In the genomic region with DNA sequence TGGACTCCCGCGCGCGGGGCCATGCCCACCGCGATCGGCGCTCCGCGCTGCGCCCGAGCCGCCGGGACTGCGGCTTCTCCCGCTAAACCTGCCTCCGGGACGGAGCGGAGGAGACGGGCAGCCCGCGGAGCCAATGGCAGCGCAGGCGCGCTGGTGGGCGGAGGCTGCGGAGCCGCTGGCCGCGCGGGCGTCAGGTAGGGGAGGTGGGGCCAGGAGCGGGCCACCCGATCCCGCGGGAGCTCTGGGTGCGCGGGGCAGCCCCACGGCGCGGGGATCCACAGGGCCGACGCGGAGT, we compare ENCODE assay signal across 8 mouse cellular contexts. TPM values are rescaled to one million over a fixed set of nuclear protein-coding genes. Genes with fewer than 3 reads are reported as not detected.
DNase-seq lines count a peak whose midpoint lies in the region; ATAC-seq and TF ChIP-seq lines count a peak whose summit lies in the region.

Gene Mast4, minus strand, starts transcription at position 106 of the 295 bp plus-strand sequence.

- H3K27ac ChIP-seq in embryonic facial prominence, embryonic 13.5 days, result no peak within 1 kb of the TSS
- no peak within 1 kb of the TSS for H3K27ac ChIP-seq in kidney, adult 2 months (ENCODE audit: insufficient read depth, low read depth, low read length)
- no peak within 1 kb of the TSS for H3K27ac ChIP-seq in limb, embryonic 12.5 days
- peak within 1 kb of the TSS; percentile 53; the same call in 1 of the 2 replicates for H3K27ac ChIP-seq in midbrain, embryonic 15.5 days
- H3K27ac ChIP-seq in stomach, embryonic 15.5 days, result no peak within 1 kb of the TSS

- ATAC-seq in embryonic facial prominence, embryonic 13.5 days (ENCODE audit: insufficient number of reproducible peaks, insufficient read depth, low FRiP score, low TSS enrichment, low read depth), result peak; percentile 90
- ATAC-seq in limb, embryonic 12.5 days (ENCODE audit: insufficient number of reproducible peaks, insufficient read depth, low FRiP score, low TSS enrichment, low read depth), result peak; percentile 90
- peak; percentile 98 for ATAC-seq in midbrain, embryonic 15.5 days (replicated peaks)
- ATAC-seq in stomach, embryonic 15.5 days (ENCODE audit: insufficient read depth, low FRiP score, low read depth), result peak; percentile 92

- no peak for TF ChIP-seq CTCF in kidney, adult 2 months (conservative IDR thresholded peaks at IDR 0.05; ENCODE audit: insufficient read depth, insufficient read length, low read depth, low read length)

- DNase-seq in layer of hippocampus, adult 11-12 months (ENCODE audit: low spot score), result peak; percentile 76
- DNase-seq in layer of hippocampus, adult 9-10 months (ENCODE audit: low spot score), result no peak
- DNase-seq in heart, adult 8-10 months (ENCODE audit: low spot score), result peak; percentile 78
- peak; percentile 95 for DNase-seq in kidney, adult 2 months

- H3K4me1 ChIP-seq in embryonic facial prominence, embryonic 13.5 days, result peaks cover 17% of the 10 kb centered on the region
- H3K4me1 ChIP-seq in kidney, adult 2 months (ENCODE audit: control insufficient read depth, insufficient read depth, low read length), result peaks cover 5% of the 10 kb centered on the region; the same call in 1 of the 2 replicates
- peaks cover 17% of the 10 kb centered on the region for H3K4me1 ChIP-seq in limb, embryonic 12.5 days (replicated peaks)
- peaks cover 24% of the 10 kb centered on the region for H3K4me1 ChIP-seq in midbrain, embryonic 15.5 days
- peaks cover 3% of the 10 kb centered on the region for H3K4me1 ChIP-seq in stomach, embryonic 15.5 days

- H3K9ac ChIP-seq in embryonic facial prominence, embryonic 13.5 days, result peak within 1 kb of the TSS; percentile 71
- H3K9ac ChIP-seq in limb, embryonic 12.5 days (replicated peaks), result peak within 1 kb of the TSS; percentile 69
- H3K9ac ChIP-seq in midbrain, embryonic 15.5 days, result peak within 1 kb of the TSS; percentile 61
- peak within 1 kb of the TSS; percentile 68 for H3K9ac ChIP-seq in stomach, embryonic 15.5 days

- 0 out of 2 replicates have a peak, but pooled peaks cover 2% of the 10 kb centered on the region for H3K9me3 ChIP-seq in embryonic facial prominence, embryonic 13.5 days
- no peaks in the 10 kb centered on the region for H3K9me3 ChIP-seq in limb, embryonic 12.5 days
- H3K9me3 ChIP-seq in midbrain, embryonic 15.5 days, result no peaks in the 10 kb centered on the region
- no peaks in the 10 kb centered on the region for H3K9me3 ChIP-seq in stomach, embryonic 15.5 days

- peaks cover 60% of the 10 kb centered on the region for H3K27me3 ChIP-seq in embryonic facial prominence, embryonic 13.5 days
- no peaks in the 10 kb centered on the region for H3K27me3 ChIP-seq in kidney, adult 2 months (replicated peaks; ENCODE audit: control insufficient read depth, insufficient read depth, low read length)
- peaks cover 67% of the 10 kb centered on the region for H3K27me3 ChIP-seq in limb, embryonic 12.5 days
- H3K27me3 ChIP-seq in midbrain, embryonic 15.5 days (replicated peaks), result peaks cover 18% of the 10 kb centered on the region
- peaks cover 16% of the 10 kb centered on the region for H3K27me3 ChIP-seq in stomach, embryonic 15.5 days (replicated peaks)

- WGBS in embryonic facial prominence, embryonic 13.5 days, result 1% methylated on average over 44 of the region's 44 CpGs
- WGBS in kidney, adult 2 months, result under 1% methylated on average over 44 of the region's 44 CpGs
- under 1% methylated on average over 44 of the region's 44 CpGs for WGBS in limb, embryonic 12.5 days
- under 1% methylated on average over 44 of the region's 44 CpGs for WGBS in midbrain, embryonic 15.5 days
- WGBS in stomach, embryonic 15.5 days, result under 1% methylated on average over 44 of the region's 44 CpGs

- no peaks in the 10 kb centered on the region for H3K36me3 ChIP-seq in embryonic facial prominence, embryonic 13.5 days
- H3K36me3 ChIP-seq in kidney, adult 2 months (ENCODE audit: control insufficient read depth, insufficient read depth, low read length), result no peaks in the 10 kb centered on the region
- H3K36me3 ChIP-seq in limb, embryonic 12.5 days, result no peaks in the 10 kb centered on the region
- H3K36me3 ChIP-seq in midbrain, embryonic 15.5 days (replicated peaks), result no peaks in the 10 kb centered on the region
- H3K36me3 ChIP-seq in stomach, embryonic 15.5 days, result no peaks in the 10 kb centered on the region

- H3K4me2 ChIP-seq in embryonic facial prominence, embryonic 13.5 days, result peak within 1 kb of the TSS; percentile 95
- peak within 1 kb of the TSS; percentile 93 for H3K4me2 ChIP-seq in limb, embryonic 12.5 days
- peak within 1 kb of the TSS; percentile 89 for H3K4me2 ChIP-seq in midbrain, embryonic 15.5 days
- H3K4me2 ChIP-seq in stomach, embryonic 15.5 days, result peak within 1 kb of the TSS; percentile 97

- H3K4me3 ChIP-seq in embryonic facial prominence, embryonic 13.5 days, result peak within 1 kb of the TSS; percentile 59
- peak within 1 kb of the TSS; percentile 69 for H3K4me3 ChIP-seq in kidney, adult 2 months (ENCODE audit: insufficient read depth, low read depth, low read length)
- H3K4me3 ChIP-seq in limb, embryonic 12.5 days (replicated peaks), result peak within 1 kb of the TSS; percentile 70
- H3K4me3 ChIP-seq in midbrain, embryonic 15.5 days, result peak within 1 kb of the TSS; percentile 65
- peak within 1 kb of the TSS; percentile 71 for H3K4me3 ChIP-seq in stomach, embryonic 15.5 days (replicated peaks)

- TF ChIP-seq POLR2A in kidney, adult 2 months (IDR thresholded peaks at IDR 0.05; ENCODE audit: low read depth, low read length), result no peak

RNA-seq across cellular contexts. Expression of gene Mast4, which starts in this region (rescaled TPM):
- polyA plus RNA-seq in embryonic facial prominence, embryonic 13.5 days (2015; fragmentation: Nextera tagmentation; extraction: Ambion mirVana), result 28.6 and 30.1 TPM in 2 replicates
- total RNA-seq in heart, adult 8-10 months (2022), result 10 to 100 TPM; 19.8 to 27.6 (median 25.3) TPM
- 5.1 and 6.5 TPM in 2 replicates for polyA plus RNA-seq in kidney, adult 2 months (2012; rRNA removed)
- 24.0 and 26.0 TPM in 2 replicates for polyA plus RNA-seq in limb, embryonic 12.5 days (2016; fragmentation: Nextera tagmentation; extraction: Ambion mirVana)
- 36.7 and 41.1 TPM in 2 replicates for polyA plus RNA-seq in midbrain, embryonic 15.5 days (2015; fragmentation: Nextera tagmentation; extraction: Ambion mirVana)
- 28.8 and 29.5 TPM in 2 replicates for polyA plus RNA-seq in stomach, embryonic 15.5 days (2015; fragmentation: Nextera tagmentation; extraction: Ambion mirVana)
